Mouse (Mus musculus) neural tube, embryonic 11.5 days (tissue): ENCODE results near the gene Setd2. TPM values are rescaled to one million over a fixed set of nuclear protein-coding genes. Genes with fewer than 3 reads are reported as not detected.
A peak's percentile ranks its signal among the peaks of the same experiment; 100 is the strongest.

Experiments used
- ATAC-seq: fragments of 200-750 bp; cut with Nextera tagmentation; 2 replicates; pipeline ENCODE4 v1.8.0; 2017; ENCODE audit warnings: moderate number of reproducible peaks, mild to moderate bottlenecking, moderate TSS enrichment, moderate library complexity; ENCODE audit not compliant: insufficient read depth, low FRiP score, low TSS enrichment
- DNase-seq: peaks from one replicate; pipeline ENCODE4 v3.0.0-alpha.2; 2015; ENCODE audit warnings: low spot score
- H3K27ac ChIP-seq: fragments of 300-500 bp; sonication (generic); 2 replicates; pipeline ENCODE4 v1.5.1; 2014; ENCODE audit warnings: low read depth, mild to moderate bottlenecking, low read length
- H3K27me3 ChIP-seq: fragments of 300-500 bp; sonication (generic); 2 replicates; pipeline ENCODE4 v1.6.1; 2014; ENCODE audit warnings: mild to moderate bottlenecking, low read length, mixed read lengths; ENCODE audit not compliant: control insufficient read depth, insufficient read depth
- H3K36me3 ChIP-seq: fragments of 300-500 bp; sonication (generic); 2 replicates; pipeline ENCODE4 v1.6.1; 2014; ENCODE audit warnings: mild to moderate bottlenecking, low read length, moderate library complexity, mixed read lengths; ENCODE audit not compliant: control insufficient read depth, insufficient read depth
- H3K4me1 ChIP-seq: fragments of 300-500 bp; sonication (generic); 2 replicates; pipeline ENCODE4 v1.6.1; 2014; ENCODE audit warnings: low read length, mixed read lengths; ENCODE audit not compliant: control insufficient read depth, insufficient read depth
- H3K4me2 ChIP-seq: fragments of 300-500 bp; sonication (generic); 2 replicates; pipeline ENCODE4 v1.6.1; 2014; ENCODE audit warnings: low read depth, mild to moderate bottlenecking, moderate library complexity
- H3K4me3 ChIP-seq: fragments of 300-500 bp; sonication (generic); 2 replicates; pipeline ENCODE4 v1.5.1; 2014; ENCODE audit warnings: low read depth, low read length
- H3K9ac ChIP-seq: fragments of 300-500 bp; sonication (generic); 2 replicates; pipeline ENCODE4 v1.6.1; 2014; ENCODE audit warnings: mild to moderate bottlenecking, low read length
- H3K9me3 ChIP-seq: fragments of 300-500 bp; sonication (generic); 2 replicates; pipeline ENCODE4 v1.6.1; 2016; ENCODE audit warnings: low read length; ENCODE audit not compliant: control insufficient read depth
- WGBS: fragments of 180-500 bp; shearing (Covaris S2); extraction: QIAGEN DNeasy Blood & Tissue Kit; methylation state at CpG from one replicate; pipeline ENCODE4 v1.1.7; 2014; 5-methylcytosine and 5-hydroxymethylcytosine counted together
- polyA plus RNA-seq: library from polyadenylated mRNA; unstranded; fragments of >200 nt; fragmentation: Nextera tagmentation; extraction: Ambion mirVana; gene quantifications from 2 replicates; pipeline ENCODE4 v1.2.1, GENCODE M21; 2014

Gene Setd2
- polyA plus RNA-seq, 1 experiment from 2014 or later: 45.0 TPM

GRCm38 (mm10) chr9:110642812-110643524 lies 110.6 kb downstream of the Setd2 start:
- 55% methylated on average over 5 of the region's 5 CpGs for WGBS
- Histone ChIP-seq H3K9ac (no peak overlapping the region), H3K4me2 (no peak overlapping the region), H3K4me3 (no peak overlapping the region), H3K27ac (no peak overlapping the region), H3K4me1 (no peaks in the 10 kb centered on the region), H3K9me3 (no peaks in the 10 kb centered on the region), H3K27me3 (no peaks in the 10 kb centered on the region), H3K36me3 (no peaks in the 10 kb centered on the region)
- ATAC-seq (no peak), DNase-seq (no peak)

GRCm38 (mm10) chr9:110643787-110644186 lies 111.4 kb downstream of the Setd2 start:
- Histone ChIP-seq H3K27ac (no peak overlapping the region), H3K4me2 (no peak overlapping the region), H3K4me1 (no peaks in the 10 kb centered on the region), H3K36me3 (no peaks in the 10 kb centered on the region), H3K27me3 (no peaks in the 10 kb centered on the region), H3K9me3 (no peaks in the 10 kb centered on the region), H3K4me3 (no peak overlapping the region), H3K9ac (no peak overlapping the region)
- ATAC-seq (no peak), DNase-seq (no peak)
- 73% methylated on average over 9 of the region's 9 CpGs for WGBS

- Histone ChIP-seq H3K27me3 (no peaks in the 10 kb centered on the region), H3K9me3 (no peaks in the 10 kb centered on the region), H3K27ac (no peak overlapping the region), H3K9ac (no peak overlapping the region), H3K36me3 (no peaks in the 10 kb centered on the region), H3K4me3 (no peak overlapping the region), H3K4me1 (no peaks in the 10 kb centered on the region), H3K4me2 (no peak overlapping the region)
- no peak for ATAC-seq
- 92% methylated on average over 10 of the region's 10 CpGs for WGBS
- no peak for DNase-seq
These were observed 111.9 kb downstream of the Setd2 start for GRCm38 (mm10) chr9:110644295-110644694.

- Histone ChIP-seq H3K9me3 (no peaks in the 10 kb centered on the region), H3K9ac (no peak overlapping the region), H3K27me3 (no peaks in the 10 kb centered on the region), H3K4me1 (peaks cover 8% of the 10 kb centered on the region; the same call in 1 of the 2 replicates), H3K4me2 (no peak overlapping the region), H3K27ac (no peak overlapping the region), H3K4me3 (no peak overlapping the region), H3K36me3 (no peaks in the 10 kb centered on the region)
- DNase-seq (no peak), ATAC-seq (no peak)
- 88% methylated on average over 9 of the region's 9 CpGs for WGBS
These were observed 112.8 kb downstream of the Setd2 start for GRCm38 (mm10) chr9:110645219-110645618.

GRCm38 (mm10) chr9:110649775-110650174 lies 117.4 kb downstream of the Setd2 start:
- Histone ChIP-seq H3K9ac (no peak overlapping the region), H3K36me3 (no peaks in the 10 kb centered on the region), H3K4me3 (no peak overlapping the region), H3K27ac (no peak overlapping the region), H3K27me3 (peaks cover 25% of the 10 kb centered on the region), H3K4me1 (peaks cover 24% of the 10 kb centered on the region; the same call in 1 of the 2 replicates), H3K4me2 (no peak overlapping the region), H3K9me3 (no peaks in the 10 kb centered on the region)
- no peak for ATAC-seq
- no peak for DNase-seq

- ATAC-seq: no peak
- no peaks in the 10 kb centered on the region for H3K36me3 ChIP-seq
- H3K27me3 ChIP-seq: peaks cover 25% of the 10 kb centered on the region
- H3K27ac ChIP-seq: no peak overlapping the region
- WGBS: 39% methylated on average over 13 of the region's 13 CpGs
- H3K4me2 ChIP-seq: peak overlapping the region; percentile 12; the same call in 1 of the 2 replicates
- H3K4me1 ChIP-seq: peaks cover 30% of the 10 kb centered on the region
- no peak for DNase-seq
- no peaks in the 10 kb centered on the region for H3K9me3 ChIP-seq
- H3K4me3 ChIP-seq: no peak overlapping the region
- H3K9ac ChIP-seq: no peak overlapping the region
These were observed 119.7 kb downstream of the Setd2 start for GRCm38 (mm10) chr9:110651931-110652722.

GRCm38 (mm10) chr9:110652963-110653654 lies 120.7 kb downstream of the Setd2 start:
- no peaks in the 10 kb centered on the region for H3K36me3 ChIP-seq
- peaks cover 33% of the 10 kb centered on the region for H3K4me1 ChIP-seq
- 22% methylated on average over 14 of the region's 14 CpGs for WGBS
- H3K9me3 ChIP-seq: no peaks in the 10 kb centered on the region
- no peak for DNase-seq
- peak overlapping the region; percentile 66 for H3K9ac ChIP-seq
- ATAC-seq: no peak
- peaks cover 25% of the 10 kb centered on the region for H3K27me3 ChIP-seq
- peak overlapping the region; percentile 68 for H3K4me3 ChIP-seq
- peak overlapping the region; percentile 99 for H3K4me2 ChIP-seq
- no peak overlapping the region for H3K27ac ChIP-seq

- H3K36me3 ChIP-seq: no peaks in the 10 kb centered on the region
- no peak within 1 kb of the TSS for H3K27ac ChIP-seq
- peak within 1 kb of the TSS; percentile 66 for H3K9ac ChIP-seq
- H3K9me3 ChIP-seq: no peaks in the 10 kb centered on the region
- peak within 1 kb of the TSS; percentile 68 for H3K4me3 ChIP-seq
- H3K27me3 ChIP-seq: peaks cover 25% of the 10 kb centered on the region
- ATAC-seq: peak; percentile 54
- WGBS: under 1% methylated on average over 75 of the region's 75 CpGs
- peak within 1 kb of the TSS; percentile 99 for H3K4me2 ChIP-seq
- peak; percentile 85 for DNase-seq
- H3K4me1 ChIP-seq: peaks cover 33% of the 10 kb centered on the region
These were observed 121.5 kb downstream of the Setd2 start, which contains the start of gene Nbeal2 for GRCm38 (mm10) chr9:110653655-110654461. TSS of gene Nbeal2 (minus strand) at chr9:110654161.
